Mouse (Mus musculus) left cerebral cortex, postnatal 25 days (tissue): ENCODE measurements at regions not wholly inside any gene's neighbourhood (a gene's known extent, or its start where the extent isn't known, plus 50 kb on each side); places are given as distances from the start of the nearest gene placed in this dataset.

Experiments used
- DNase-seq, 2 experiments: peaks; one replicate each; pipeline ENCODE4 v3.0.0; 2022; ENCODE audit warnings: low spot score in 2 of 2, mixed read lengths in 1 of 2
- intact Hi-C: fragments of 180-260 bp; cut with DNase I; formaldehyde crosslinking; loops from one replicate; pipeline ENCODE4 v1.15.1; 2025

GRCm38 (mm10) chr2:133020173-133020837 lies 74.6 kb upstream of the Fermt1 start:
- peak; percentile 78 to 79 for DNase-seq
- intact Hi-C loops: loop anchor here (5.0 to 10.0 kb wide), 2 partner anchors 1464 to 1522 kb away; no protein-coding TSS in a partner anchor

GRCm38 (mm10) chr2:133021244-133021643 lies 75.5 kb upstream of the Fermt1 start:
- no peak for DNase-seq
- intact Hi-C loops: loop anchor here (5.0 to 10.0 kb wide), 2 partner anchors 1464 to 1521 kb away; no protein-coding TSS in a partner anchor

GRCm38 (mm10) chr2:133027038-133027437 lies 81.3 kb upstream of the Fermt1 start:
- intact Hi-C loops: loop anchor here (10.0 kb wide), 1 partner anchor 1458 kb away; no protein-coding TSS in a partner anchor

GRCm38 (mm10) chr2:133035421-133035820 lies 89.7 kb upstream of the Fermt1 start:
- no peak for DNase-seq
- intact Hi-C loops: no loop called here

More at GRCm38 (mm10) chr2:133027038-133027437, 81.3 kb upstream of the Fermt1 start:
- no peak for DNase-seq

- intact Hi-C loops: no loop called here
Measured at GRCm38 (mm10) chr2:133040708-133041107, 95.0 kb upstream of the Fermt1 start.

GRCm38 (mm10) chr2:133077698-133078356 lies 132.1 kb upstream of the Fermt1 start:
- intact Hi-C loops: no loop called here
- DNase-seq: no peak

More at GRCm38 (mm10) chr2:133040708-133041107, 95.0 kb upstream of the Fermt1 start:
- no peak for DNase-seq

- DNase-seq: no peak
- intact Hi-C loops: no loop called here
Measured at GRCm38 (mm10) chr2:133090976-133091375, 145.3 kb upstream of the Fermt1 start.

- intact Hi-C loops: loop anchor here (5.0 to 10.0 kb wide), 4 partner anchors 439 to 1371 kb away; partner anchors contain the start of gene Bmp2
- DNase-seq: peak; percentile 60 to 78
Measured at GRCm38 (mm10) chr2:133113642-133114041, 167.9 kb upstream of the Fermt1 start.

GRCm38 (mm10) chr2:133118651-133119050 lies 172.9 kb upstream of the Fermt1 start:
- DNase-seq: no peak
- intact Hi-C loops: loop anchor here (10.0 kb wide), 2 partner anchors 606 to 1366 kb away; no protein-coding TSS in a partner anchor

- DNase-seq: no peak
- intact Hi-C loops: no loop called here
Measured at GRCm38 (mm10) chr2:133125212-133125801, 179.6 kb upstream of the Fermt1 start.

GRCm38 (mm10) chr2:133134878-133135277 lies 189.2 kb upstream of the Fermt1 start:
- no peak for DNase-seq
- intact Hi-C loops: no loop called here

- no peak for DNase-seq
- intact Hi-C loops: no loop called here
Measured at GRCm38 (mm10) chr2:133138877-133139276, 193.2 kb upstream of the Fermt1 start.

- no peak for DNase-seq
- intact Hi-C loops: no loop called here
Measured at GRCm38 (mm10) chr2:133141341-133142035, 195.8 kb upstream of the Fermt1 start.

- intact Hi-C loops: no loop called here
Measured at GRCm38 (mm10) chr2:133152461-133152860, 206.8 kb upstream of the Fermt1 start.

GRCm38 (mm10) chr2:133156537-133156936 lies 210.8 kb upstream of the Fermt1 start:
- intact Hi-C loops: no loop called here
- peak; percentile 14 to 27 for DNase-seq

More at GRCm38 (mm10) chr2:133152461-133152860, 206.8 kb upstream of the Fermt1 start:
- no peak for DNase-seq

- intact Hi-C loops: no loop called here
- no peak for DNase-seq
Measured at GRCm38 (mm10) chr2:133158206-133158605, 212.5 kb upstream of the Fermt1 start.

GRCm38 (mm10) chr2:133159398-133159797 lies 213.7 kb upstream of the Fermt1 start:
- no peak for DNase-seq
- intact Hi-C loops: no loop called here

- intact Hi-C loops: no loop called here
- DNase-seq: peak in 1 of 2 experiments; percentile 8
Measured at GRCm38 (mm10) chr2:133176411-133176810, 230.7 kb upstream of the Fermt1 start.

GRCm38 (mm10) chr2:133181216-133181615 lies 235.5 kb upstream of the Fermt1 start:
- intact Hi-C loops: no loop called here
- DNase-seq: no peak

- intact Hi-C loops: no loop called here
Measured at GRCm38 (mm10) chr2:133182920-133183319, 237.2 kb upstream of the Fermt1 start.

More at GRCm38 (mm10) chr2:133182920-133183319, 237.2 kb upstream of the Fermt1 start:
- DNase-seq: no peak
